Mouse (Mus musculus) liver, postnatal 0 days (tissue): ENCODE measurements around the gene Bmp8a.

ENCODE experiments used
- CTCF ChIP-seq: sonication (generic); IDR thresholded peaks from 2 replicates; pipeline ENCODE4 v1.5.1; 2016; ENCODE audit warnings: antibody characterized with exemption, low read depth
- EP300 ChIP-seq: IDR thresholded peaks from 2 replicates; pipeline ENCODE4 v1.6.1; 2016; ENCODE audit warnings: antibody characterized with exemption, low read depth, mild to moderate bottlenecking

DNA sequence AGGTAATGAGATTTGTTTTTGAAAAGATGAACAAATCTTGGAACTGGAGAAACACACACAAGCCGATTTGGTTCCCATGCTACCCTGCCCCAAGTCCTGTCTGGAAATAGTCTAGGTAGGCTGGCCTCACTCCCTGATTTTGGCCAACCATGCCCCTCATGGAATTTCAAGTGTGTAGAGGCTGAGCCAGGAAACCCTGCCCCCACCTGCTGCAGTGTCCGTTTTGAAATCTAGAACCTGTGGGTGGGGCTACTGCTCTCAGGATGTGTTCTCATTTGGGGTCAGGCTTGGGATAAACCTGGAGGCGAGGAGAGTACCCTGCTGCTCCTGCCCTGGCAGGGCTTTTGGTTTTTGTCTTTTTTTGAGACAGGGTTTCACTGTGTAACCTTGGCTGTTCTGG is 34.8 kb downstream of the Bmp8a start:
- TF ChIP-seq CTCF (no peak), EP300 (no peak)
